Mouse (Mus musculus): Measurements from ENCODE around the gene Drc7. TPM values are rescaled to one million over a fixed set of nuclear protein-coding genes. Genes with fewer than 3 reads are reported as not detected.
A peak's percentile ranks its signal among the peaks of the same experiment; 100 is the strongest.

The Drc7 gene
- polyA plus RNA-seq, 2 experiments from 2014 or later, result not detected

DNA sequence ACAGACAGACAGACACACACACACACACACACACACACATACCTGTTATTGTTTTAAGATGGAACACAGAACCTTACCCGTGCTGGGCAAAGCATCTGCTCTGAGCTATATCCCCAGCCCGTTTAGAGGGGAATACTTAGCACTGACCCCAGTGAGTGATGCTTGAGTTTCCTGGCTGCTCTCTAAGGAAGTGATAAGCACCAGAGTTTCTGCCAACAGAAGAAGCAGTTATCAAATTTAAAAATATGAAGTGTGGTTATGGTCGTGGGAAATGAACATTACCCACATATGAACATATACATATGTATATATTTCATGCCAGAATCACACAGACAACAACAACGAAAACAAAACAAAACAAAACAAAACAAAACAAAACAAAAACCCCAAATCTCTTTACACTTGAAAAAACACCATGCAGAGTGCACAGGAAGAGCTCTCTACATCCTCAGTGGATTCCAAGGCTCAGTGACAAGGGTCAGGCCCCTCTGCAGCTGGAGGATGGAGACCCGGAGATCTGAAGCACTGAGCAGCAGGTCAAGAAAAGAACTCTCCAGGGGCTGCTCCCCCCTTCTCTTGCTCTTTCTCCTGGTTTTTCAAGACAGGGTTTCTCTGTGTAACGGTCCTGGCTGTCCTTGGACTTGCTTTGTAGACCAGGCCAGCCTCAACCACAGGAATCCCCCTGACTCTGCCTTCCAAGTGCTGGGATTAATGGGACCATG, 5.1 kb downstream of the Drc7 start:
- no peak for ATAC-seq

GRCm38 (mm10) chr8:95064531-95064930, 9.6 kb downstream of the Drc7 start:
- no peak for ATAC-seq

DNA sequence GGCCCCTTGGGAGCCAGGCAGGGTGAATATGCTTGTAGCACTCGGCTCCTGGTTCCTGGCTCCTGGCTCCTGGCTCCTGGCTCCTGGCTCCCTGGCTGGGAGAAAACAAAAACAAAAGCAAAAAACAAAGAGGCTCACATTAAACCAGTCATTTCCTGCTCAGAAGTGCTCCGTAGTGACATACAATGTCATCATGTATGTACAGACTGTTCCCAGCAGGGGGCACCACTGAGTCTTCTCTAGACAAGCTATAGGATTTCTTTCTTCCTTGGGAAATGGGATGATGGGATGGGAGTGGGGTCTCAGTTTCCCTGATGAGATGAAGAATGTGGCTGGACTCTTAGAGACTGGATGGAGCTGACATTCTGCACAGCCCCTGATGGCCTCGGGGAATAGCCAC, 12.7 kb downstream of the Drc7 start:
- ATAC-seq, result peak; percentile 40

DNA sequence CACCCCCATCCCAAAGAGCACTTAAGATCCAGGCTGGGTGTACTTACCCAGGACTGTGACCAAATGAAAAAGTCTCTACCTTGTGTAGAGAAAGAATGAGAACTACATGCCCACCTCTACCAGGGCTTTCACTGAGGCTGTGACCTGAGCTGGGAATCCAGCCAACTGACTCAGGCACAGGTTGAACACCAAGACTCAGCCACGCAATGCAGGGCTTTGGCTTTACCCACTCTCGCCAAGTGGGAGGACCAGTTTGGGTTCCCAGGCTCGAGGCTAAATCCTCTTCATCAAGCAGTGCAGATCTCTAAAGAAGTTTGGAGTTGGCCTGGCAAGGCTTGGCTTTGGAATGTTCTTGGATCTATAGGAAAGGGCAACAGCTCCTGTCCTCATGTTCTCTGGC, 20.6 kb downstream of the Drc7 start:
- no peak for ATAC-seq

GRCm38 (mm10) chr8:95076151-95076550, 21.2 kb downstream of the Drc7 start:
- ATAC-seq, result no peak

- no peak for ATAC-seq
These were observed 23.2 kb downstream of the Drc7 start for GRCm38 (mm10) chr8:95078055-95078454.

GRCm38 (mm10) chr8:95079305-95079704, 24.4 kb downstream of the Drc7 start:
- ATAC-seq, result no peak

GRCm38 (mm10) chr8:95080381-95081341, 25.8 kb downstream of the Drc7 start, which contains the start of gene Katnb1:
Katnb1 (plus strand) TSS chr8:95081186.
- peak; percentile 96 for ATAC-seq

GRCm38 (mm10) chr8:95081650-95082049, 26.7 kb downstream of the Drc7 start:
- ATAC-seq, result no peak

DNA sequence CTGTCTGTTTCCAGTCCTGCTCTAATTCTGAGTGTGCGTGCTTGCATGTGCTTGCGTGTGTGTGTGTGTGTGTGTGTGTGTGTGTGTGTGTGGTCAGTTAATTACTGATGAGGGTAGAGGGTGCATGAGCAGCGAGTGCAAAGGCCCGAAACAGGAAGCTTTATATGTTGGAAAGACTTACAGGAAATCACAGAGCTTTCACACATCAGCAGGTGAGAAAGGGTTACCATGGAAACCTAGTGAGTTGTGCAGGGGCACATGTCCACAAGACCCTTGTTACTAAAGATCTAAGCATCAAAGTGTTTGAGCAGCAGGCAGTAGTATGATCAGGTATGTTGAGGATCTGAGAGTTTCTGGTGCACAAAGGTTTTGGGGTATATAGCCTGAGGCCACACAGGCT, 29.4 kb downstream of the Drc7 start:
- no peak for ATAC-seq

- ATAC-seq, result no peak
These were observed 30.0 kb downstream of the Drc7 start for GRCm38 (mm10) chr8:95084744-95085431.

GRCm38 (mm10) chr8:95085432-95086141, 30.7 kb downstream of the Drc7 start:
- no peak for ATAC-seq

GRCm38 (mm10) chr8:95093574-95093973, 38.7 kb downstream of the Drc7 start:
- no peak for ATAC-seq

GRCm38 (mm10) chr8:95099009-95099408, 44.1 kb downstream of the Drc7 start:
- no peak for ATAC-seq

DNA sequence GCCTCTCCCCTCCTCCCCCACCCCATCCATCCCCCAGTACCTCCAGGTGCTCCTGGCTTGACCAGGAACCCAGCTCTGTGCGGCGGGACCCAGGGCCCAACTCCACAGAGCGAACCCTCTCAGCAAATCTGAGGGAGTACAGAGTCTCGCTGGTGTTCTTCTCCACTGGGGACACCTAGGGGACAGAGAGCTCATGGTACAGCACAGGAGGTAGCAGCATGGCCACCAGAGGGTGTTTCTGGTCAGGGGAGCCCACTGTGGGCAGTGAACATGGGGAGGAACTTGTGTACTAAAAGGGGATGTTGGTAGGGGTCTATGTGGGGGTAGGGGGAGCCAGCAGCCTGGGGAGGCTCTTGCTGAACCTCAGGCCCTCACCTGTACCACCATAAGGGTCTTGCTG, 47.1 kb downstream of the Drc7 start:
- no peak for ATAC-seq

GRCm38 (mm10) chr8:95107306-95107705, 52.4 kb downstream of the Drc7 start:
- no peak for ATAC-seq

- ATAC-seq, result no peak
These were observed 57.7 kb downstream of the Drc7 start for GRCm38 (mm10) chr8:95112594-95112993.

- no peak for ATAC-seq
These were observed 58.2 kb downstream of the Drc7 start for GRCm38 (mm10) chr8:95113108-95113507.

DNA sequence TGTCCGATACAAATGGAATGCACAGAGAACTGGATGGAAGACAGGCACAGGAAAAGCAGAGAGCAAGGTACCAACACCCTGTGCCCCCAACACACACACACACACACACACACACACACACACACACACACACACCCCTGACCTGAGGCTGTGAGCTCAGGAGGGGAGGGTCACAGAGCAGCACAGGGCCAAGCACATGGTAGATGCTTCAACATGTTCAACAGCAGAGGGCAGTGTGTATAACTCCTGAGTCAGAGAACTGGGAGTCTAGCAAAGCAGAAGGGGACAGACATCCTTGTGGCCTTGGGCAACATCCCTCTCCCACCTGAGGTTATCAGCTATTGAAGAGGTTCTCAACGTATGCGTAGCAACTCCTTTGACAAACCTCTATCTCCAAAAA, 58.8 kb downstream of the Drc7 start:
- no peak for ATAC-seq

DNA sequence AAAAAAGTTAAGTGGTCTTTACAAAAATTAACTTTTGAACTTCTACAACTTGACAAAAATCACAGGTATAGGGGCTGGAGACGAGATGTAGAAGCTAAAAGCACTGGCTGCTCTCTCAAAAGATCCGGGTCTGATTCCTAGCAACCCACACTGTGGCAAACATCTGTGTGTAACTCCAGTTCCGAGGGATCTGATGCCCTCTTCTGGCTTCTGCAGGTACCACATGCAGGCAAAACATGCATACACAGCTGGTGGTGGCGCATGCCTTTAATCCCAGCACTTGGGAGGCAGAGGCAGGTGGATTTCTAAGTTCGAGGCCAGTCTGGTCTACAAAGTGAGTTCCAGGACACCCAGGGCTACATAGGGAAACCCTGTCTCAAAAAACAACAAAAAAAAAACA, 68.6 kb downstream of the Drc7 start:
- ATAC-seq, result no peak

- no peak for ATAC-seq
These were observed 71.6 kb downstream of the Drc7 start for GRCm38 (mm10) chr8:95126497-95126896.

DNA sequence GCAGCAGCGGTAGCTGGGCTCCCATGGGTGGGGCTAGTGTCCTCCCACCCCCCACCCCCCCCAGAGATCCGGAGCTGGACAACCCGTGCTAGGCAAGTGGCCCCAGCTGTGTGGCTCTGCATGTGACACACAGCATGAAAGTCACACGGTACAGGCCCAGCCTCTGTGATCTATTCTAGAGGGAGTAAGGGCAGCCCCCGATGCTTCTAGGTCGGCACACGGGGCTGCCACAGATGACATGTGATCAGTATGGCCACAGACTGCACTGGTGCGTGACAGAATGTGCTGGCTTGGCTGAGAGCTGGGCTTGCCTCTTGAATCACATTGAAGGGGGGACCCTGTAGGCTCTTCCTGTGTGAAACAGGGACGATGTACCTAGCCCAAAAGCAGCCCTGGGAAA, 72.8 kb downstream of the Drc7 start:
- no peak for ATAC-seq

Measured in activated CD4-positive, CD25-positive, alpha-beta regulatory T cell, adult 4 months (primary cell).